Mouse (Mus musculus) MEL (cell line): Measurements from ENCODE around the gene Itpr1.

Experiments used
- CTCF ChIP-seq, 3 experiments: IDR thresholded peaks in 2 of 3; conservative IDR thresholded peaks in 1 of 3; 2 replicates each; pipeline ENCODE4 v1.5.1; 2011 to 2012; ENCODE audit warnings: low read length in 3 of 3, low read depth in 2 of 3, mild to moderate bottlenecking in 2 of 3, improper control_type of control experiment in 1 of 3, inconsistent platforms in 1 of 3, mixed read lengths in 1 of 3, moderate library complexity in 1 of 3; ENCODE audit not compliant: control insufficient read depth in 1 of 3, insufficient read depth in 1 of 3, poor library complexity in 1 of 3, severe bottlenecking in 1 of 3
- ELF1 ChIP-seq: IDR thresholded peaks from 2 replicates; pipeline ENCODE4 v1.6.1; 2014; ENCODE audit warnings: low read depth, mild to moderate bottlenecking, inconsistent platforms, low read length, improper control_type of control experiment, moderate library complexity
- MXI1 ChIP-seq: IDR thresholded peaks from 2 replicates; pipeline ENCODE4 v1.6.1; 2011; ENCODE audit warnings: mild to moderate bottlenecking, low read depth, low read length, improper control_type of control experiment
- SIN3A ChIP-seq: IDR thresholded peaks from 2 replicates; pipeline ENCODE4 v1.6.1; 2012; ENCODE audit warnings: low read length, improper control_type of control experiment, inconsistent platforms

GRCm38 (mm10) chr6:108371347-108371893, 158.5 kb downstream of the Itpr1 start:
- TF ChIP-seq MXI1 (no peak), CTCF (IDR thresholded peaks at IDR 0.05 in 2 of 3, conservative IDR thresholded peaks at IDR 0.05 in 1 of 3; ENCODE audit: control insufficient read depth in 1 of 3, insufficient read depth in 1 of 3, low read depth in 2 of 3, low read length in 3 of 3, poor library complexity in 1 of 3, severe bottlenecking in 1 of 3) (no peak), ELF1 (no peak), SIN3A (no peak)
